Mouse (Mus musculus): ENCODE results near the gene Cd52. TPM values are rescaled to one million over a fixed set of nuclear protein-coding genes. Genes with fewer than 3 reads are reported as not detected.
A peak's percentile ranks its signal among the peaks of the same experiment; 100 is the strongest.

The Cd52 gene
- polyA plus RNA-seq, 1 experiment from 2014 or later: 13.1 TPM

GRCm38 (mm10) chr4:134081730-134082386 is 13.0 kb downstream of the Cd52 start:
- no peak overlapping the region for H3K9ac ChIP-seq
- ATAC-seq (ENCODE audit: insufficient read depth): peak; percentile 88
- peak overlapping the region; percentile 75 for H3K4me2 ChIP-seq
- peak; percentile 86 for DNase-seq
- H3K36me3 ChIP-seq (ENCODE audit: insufficient read depth): no peaks in the 10 kb centered on the region
- H3K4me1 ChIP-seq (ENCODE audit: insufficient read depth): no peaks in the 10 kb centered on the region
- WGBS: 0% methylated on average over 41 of the region's 41 CpGs
- no peak overlapping the region for H3K27ac ChIP-seq (ENCODE audit: low read depth)
- H3K4me3 ChIP-seq (ENCODE audit: low read depth, low read length): peak overlapping the region; percentile 42
- no peak for TF ChIP-seq CTCF (IDR thresholded peaks at IDR 0.05; ENCODE audit: low read depth)
- H3K27me3 ChIP-seq (ENCODE audit: insufficient read depth, low read length): 0 out of 2 replicates have a peak, but pooled peaks cover 3% of the 10 kb centered on the region
- no peaks in the 10 kb centered on the region for H3K9me3 ChIP-seq (ENCODE audit: low read depth, low read length)

DNA sequence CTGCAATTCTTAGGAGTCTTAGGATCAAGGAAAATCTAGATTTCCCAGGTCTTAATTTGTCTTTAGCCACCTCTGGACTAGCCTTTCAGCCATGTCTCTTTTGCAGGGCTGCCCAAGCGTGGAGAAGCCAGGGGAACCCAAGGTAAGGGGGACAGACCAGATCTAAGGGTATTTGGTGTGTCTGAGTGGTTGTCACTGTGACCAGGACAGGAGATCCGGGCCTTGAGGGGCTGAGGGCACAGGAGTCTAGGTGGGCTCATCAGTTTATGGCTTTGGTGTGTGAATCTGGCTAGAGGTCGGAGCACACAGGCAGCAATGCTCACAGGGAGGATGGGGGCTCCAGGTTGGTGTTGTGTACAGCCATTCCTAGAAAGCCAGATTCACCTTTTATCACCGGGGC is 14.2 kb downstream of the Cd52 start:
- no peaks in the 10 kb centered on the region for H3K9me3 ChIP-seq (ENCODE audit: low read depth, low read length)
- no peak for ATAC-seq (ENCODE audit: insufficient read depth)
- 78% methylated on average over 4 of the region's 4 CpGs for WGBS

DNA sequence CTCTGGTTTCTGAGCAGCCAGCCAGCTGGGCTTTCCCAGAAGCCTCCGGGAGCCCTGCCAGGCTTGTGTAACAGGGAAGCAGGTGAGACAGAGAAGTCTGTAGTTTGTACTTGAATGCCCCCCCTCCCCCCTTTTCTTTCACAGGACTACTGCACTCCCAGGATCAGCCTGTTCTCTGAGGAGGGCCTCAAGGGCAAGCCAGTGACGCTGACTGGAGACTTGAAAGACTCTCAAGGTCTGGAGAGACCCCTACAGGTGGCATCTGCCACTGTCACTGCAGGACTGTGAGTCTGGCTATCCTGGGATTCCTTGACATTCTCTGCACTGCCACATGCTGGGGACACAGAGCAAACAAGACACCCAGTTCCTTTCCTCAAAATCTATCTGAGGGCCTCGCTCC is 16.2 kb downstream of the Cd52 start:
- DNase-seq: peak; percentile 87
- Histone ChIP-seq H3K4me2 (no peak overlapping the region), H3K9me3 (ENCODE audit: low read depth, low read length) (no peaks in the 10 kb centered on the region), H3K27me3 (ENCODE audit: insufficient read depth, low read length) (0 out of 2 replicates have a peak, but pooled peaks cover 3% of the 10 kb centered on the region), H3K4me3 (ENCODE audit: low read depth, low read length) (no peak overlapping the region), H3K36me3 (ENCODE audit: insufficient read depth) (no peaks in the 10 kb centered on the region), H3K9ac (no peak overlapping the region), H3K4me1 (ENCODE audit: insufficient read depth) (no peaks in the 10 kb centered on the region), H3K27ac (ENCODE audit: low read depth) (no peak overlapping the region)
- peak; percentile 78 for TF ChIP-seq CTCF (IDR thresholded peaks at IDR 0.05; ENCODE audit: low read depth)
- peak; percentile 74 for ATAC-seq (ENCODE audit: insufficient read depth)
- 18% methylated on average over 3 of the region's 3 CpGs for WGBS

More for the DNA sequence above, 14.2 kb downstream of the Cd52 start:
- Histone ChIP-seq H3K9ac (no peak overlapping the region), H3K27me3 (ENCODE audit: insufficient read depth, low read length) (0 out of 2 replicates have a peak, but pooled peaks cover 3% of the 10 kb centered on the region), H3K4me2 (no peak overlapping the region), H3K4me3 (ENCODE audit: low read depth, low read length) (no peak overlapping the region), H3K36me3 (ENCODE audit: insufficient read depth) (no peaks in the 10 kb centered on the region), H3K4me1 (ENCODE audit: insufficient read depth) (no peaks in the 10 kb centered on the region), H3K27ac (ENCODE audit: low read depth) (no peak overlapping the region)
- DNase-seq: no peak
- no peak for TF ChIP-seq CTCF (IDR thresholded peaks at IDR 0.05; ENCODE audit: low read depth)

DNA sequence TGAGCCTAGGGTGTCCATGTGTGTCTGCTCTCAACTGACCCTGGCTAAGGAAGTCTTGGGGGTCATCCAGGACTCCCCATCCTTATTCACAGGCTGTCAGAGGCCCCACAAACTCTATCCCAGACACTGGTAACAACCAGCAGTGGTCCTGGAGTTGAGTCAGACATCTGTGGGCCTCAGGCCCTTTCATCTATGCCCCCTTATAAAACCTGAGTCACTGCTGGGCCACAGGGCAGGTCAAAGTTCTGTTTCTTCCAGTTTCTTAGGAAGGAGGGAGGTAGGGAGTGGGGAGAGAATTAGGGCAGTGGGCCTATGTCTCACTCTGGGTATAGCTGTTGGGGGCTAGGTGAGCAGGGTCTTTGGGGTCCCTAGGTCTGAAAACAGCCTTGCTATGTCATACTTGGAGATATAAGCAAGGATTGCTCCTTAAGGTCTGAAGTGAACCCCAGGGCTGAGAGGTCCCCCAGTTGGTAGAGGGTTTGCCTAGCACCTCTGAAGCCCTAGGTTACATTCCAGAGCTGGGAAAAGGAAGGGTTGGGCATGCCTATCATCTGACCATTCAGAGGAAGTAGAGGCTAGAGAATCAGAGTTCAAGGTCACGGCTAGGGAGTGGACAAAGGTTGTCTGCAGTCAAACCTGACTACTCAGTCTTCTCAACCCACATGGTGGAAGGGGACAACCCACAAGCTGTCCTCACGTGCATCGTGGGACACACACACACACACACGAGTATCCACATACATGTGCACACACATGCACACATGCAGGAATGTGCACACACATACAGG is 25.9 kb downstream of the Cd52 start:
- ATAC-seq (ENCODE audit: insufficient read depth) (no peak), DNase-seq (no peak)
- no peak overlapping the region for H3K27ac ChIP-seq (ENCODE audit: low read depth)
- H3K9me3 ChIP-seq (ENCODE audit: low read depth, low read length): no peaks in the 10 kb centered on the region
- no peaks in the 10 kb centered on the region for H3K36me3 ChIP-seq (ENCODE audit: insufficient read depth)
- H3K27me3 ChIP-seq (ENCODE audit: insufficient read depth, low read length): peaks cover 15% of the 10 kb centered on the region
- WGBS: 79% methylated on average over 4 of the region's 4 CpGs
- no peaks in the 10 kb centered on the region for H3K4me1 ChIP-seq (ENCODE audit: insufficient read depth)
- TF ChIP-seq CTCF (IDR thresholded peaks at IDR 0.05; ENCODE audit: low read depth): no peak
- H3K4me2 ChIP-seq: no peak overlapping the region
- H3K9ac ChIP-seq: no peak overlapping the region
- no peak overlapping the region for H3K4me3 ChIP-seq (ENCODE audit: low read depth, low read length)

DNA sequence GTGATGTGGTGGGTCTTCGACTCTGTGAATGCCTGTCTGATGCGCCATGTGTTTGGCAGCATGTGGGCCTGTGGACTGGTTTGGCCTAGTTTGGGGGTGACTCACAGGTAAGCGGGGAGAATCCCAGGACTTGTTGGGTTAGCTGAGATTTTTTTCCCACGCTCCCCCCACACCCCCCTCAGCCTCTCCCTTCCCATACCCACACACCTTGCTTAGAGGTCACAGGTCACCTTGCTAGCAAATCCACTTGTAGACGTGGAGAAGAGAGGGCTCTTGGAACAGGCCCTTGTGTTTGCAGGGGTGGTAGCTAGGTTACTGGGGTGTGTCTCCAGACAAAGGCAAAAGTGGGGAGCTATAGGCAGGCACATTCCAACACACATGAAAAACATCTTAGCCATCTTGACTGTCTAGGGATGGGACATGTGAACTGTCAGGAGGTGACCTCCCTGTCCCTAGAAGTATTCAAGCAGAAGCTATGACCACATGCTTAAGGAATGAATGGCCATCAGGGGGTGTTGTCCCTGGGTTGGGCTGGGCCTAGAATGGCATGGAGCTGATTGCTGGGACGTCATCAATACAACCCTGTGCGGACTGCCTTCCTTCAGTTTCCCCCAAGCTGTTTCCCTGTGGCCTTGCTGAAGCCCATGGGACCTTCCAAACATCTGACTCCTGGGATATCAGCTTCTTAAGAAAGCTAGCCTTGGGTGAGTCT is 26.9 kb downstream of the Cd52 start:
- 64% methylated on average over 7 of the region's 7 CpGs for WGBS
- TF ChIP-seq CTCF (IDR thresholded peaks at IDR 0.05; ENCODE audit: low read depth): no peak
- H3K9ac ChIP-seq: no peak overlapping the region
- H3K4me2 ChIP-seq: no peak overlapping the region
- peaks cover 15% of the 10 kb centered on the region for H3K27me3 ChIP-seq (ENCODE audit: insufficient read depth, low read length)
- DNase-seq (no peak), ATAC-seq (ENCODE audit: insufficient read depth) (no peak)
- no peaks in the 10 kb centered on the region for H3K36me3 ChIP-seq (ENCODE audit: insufficient read depth)
- H3K27ac ChIP-seq (ENCODE audit: low read depth): no peak overlapping the region
- H3K4me1 ChIP-seq (ENCODE audit: insufficient read depth): no peaks in the 10 kb centered on the region
- H3K9me3 ChIP-seq (ENCODE audit: low read depth, low read length): no peaks in the 10 kb centered on the region
- no peak overlapping the region for H3K4me3 ChIP-seq (ENCODE audit: low read depth, low read length)

DNA sequence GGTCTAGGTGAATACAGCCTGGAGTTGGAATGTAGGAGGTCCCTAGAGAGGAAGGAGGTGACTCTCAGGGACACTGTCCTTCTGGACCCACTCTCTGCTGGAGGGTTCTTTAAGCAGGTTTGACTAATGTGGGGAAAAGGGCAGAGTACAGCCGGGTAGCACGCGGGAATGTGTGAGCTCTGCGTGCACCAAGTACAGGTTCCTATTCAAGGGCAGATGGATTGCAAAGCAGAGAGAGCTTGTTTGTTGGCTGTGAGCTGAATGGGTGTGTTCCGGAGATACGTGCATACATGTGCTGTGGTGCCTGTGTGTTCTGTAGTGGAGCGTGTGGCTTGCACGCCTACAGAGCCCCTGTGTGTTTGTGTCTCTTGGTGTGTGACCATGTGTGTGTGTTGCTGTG is 27.5 kb downstream of the Cd52 start:
- H3K4me2 ChIP-seq: no peak overlapping the region
- no peaks in the 10 kb centered on the region for H3K36me3 ChIP-seq (ENCODE audit: insufficient read depth)
- no peak overlapping the region for H3K27ac ChIP-seq (ENCODE audit: low read depth)
- H3K4me3 ChIP-seq (ENCODE audit: low read depth, low read length): no peak overlapping the region
- ATAC-seq (ENCODE audit: insufficient read depth) (no peak), DNase-seq (no peak)
- WGBS: 85% methylated on average over 8 of the region's 8 CpGs
- H3K27me3 ChIP-seq (ENCODE audit: insufficient read depth, low read length): peaks cover 15% of the 10 kb centered on the region
- TF ChIP-seq CTCF (IDR thresholded peaks at IDR 0.05; ENCODE audit: low read depth): no peak
- H3K9me3 ChIP-seq (ENCODE audit: low read depth, low read length): no peaks in the 10 kb centered on the region
- no peak overlapping the region for H3K9ac ChIP-seq
- no peaks in the 10 kb centered on the region for H3K4me1 ChIP-seq (ENCODE audit: insufficient read depth)

Measured in lung, embryonic 14.5 days (tissue).